Mouse (Mus musculus) T-helper 17 cell (primary cell): ENCODE results near the gene Dnaaf1.

Experiments used
- in situ Hi-C, 2 experiments: fragments of 300-600 bp; cut with MboI, MseI; formaldehyde crosslinking; loops; 1 replicate in 1 of 2; 2 replicates in 1 of 2; pipeline ENCODE4 v1.15.1; 2025; ENCODE audit warnings: high pct_unique_total_duplicates in 2 of 2

Dnaaf1 gene

DNA sequence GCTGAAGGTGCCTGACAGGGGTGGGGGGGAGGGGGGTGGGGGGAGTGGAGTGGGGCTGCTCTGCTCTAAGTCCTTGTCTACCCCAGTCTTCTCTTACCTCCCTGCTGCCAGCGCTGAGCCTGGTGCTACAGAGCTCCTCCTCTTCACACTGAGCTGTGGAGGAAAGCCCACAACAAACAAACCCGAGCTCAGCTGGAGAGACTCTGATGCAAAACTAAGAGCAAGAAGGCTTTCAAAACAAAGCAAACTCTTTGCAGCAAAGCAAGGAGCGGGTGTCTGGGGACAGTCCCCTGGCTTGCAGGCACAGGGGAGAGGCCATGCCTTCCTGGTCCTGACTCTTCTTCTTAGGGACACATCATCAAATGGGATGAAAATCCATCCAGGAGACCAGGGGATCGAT is 5.2 kb upstream of the Dnaaf1 start:
- in situ Hi-C loops, result loop anchor here in 1 of 2 experiments (25.0 kb wide), 1 partner anchor 992 kb away; no protein-coding TSS in a partner anchor

DNA sequence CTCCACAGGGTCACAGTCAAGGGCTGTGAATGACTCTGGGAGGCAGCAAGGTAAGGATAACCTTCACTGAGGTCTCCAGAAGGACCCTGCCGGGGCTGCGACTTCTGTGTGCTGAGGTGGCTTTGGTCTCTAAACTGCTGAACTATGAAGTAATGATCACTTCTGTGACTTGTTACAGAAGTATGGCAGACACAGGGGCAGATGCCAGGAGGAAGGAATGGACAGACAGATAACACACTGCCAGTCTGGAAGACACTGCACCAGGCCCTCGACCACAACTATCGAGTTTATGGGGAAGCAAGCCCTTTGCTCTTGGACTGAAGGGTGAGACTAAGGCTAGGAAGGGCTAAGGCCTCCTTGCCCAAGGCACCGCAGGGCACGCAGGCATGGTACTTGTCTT is 3.9 kb upstream of the Dnaaf1 start:
- in situ Hi-C loops, result loop anchor here in 1 of 2 experiments (25.0 kb wide), 1 partner anchor 991 kb away; no protein-coding TSS in a partner anchor

DNA sequence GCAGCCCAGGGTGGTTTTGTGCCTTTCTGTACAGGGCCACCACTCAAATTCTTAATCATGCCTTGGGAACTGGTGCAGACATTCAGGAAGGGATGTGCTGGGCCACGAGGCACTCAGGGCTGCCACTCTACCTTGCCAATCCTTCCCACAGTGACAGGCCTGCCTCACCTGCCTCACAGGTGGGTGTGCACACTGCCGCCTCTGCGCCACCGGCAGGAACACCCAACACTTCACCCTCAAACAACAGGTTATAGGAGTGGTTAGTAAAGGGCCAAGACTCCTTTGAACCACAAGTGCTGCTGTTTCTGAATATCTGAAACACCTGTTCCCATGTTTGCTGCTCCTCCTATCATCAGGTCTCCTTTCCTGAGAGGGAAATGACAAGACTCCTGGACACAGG is 2.6 kb upstream of the Dnaaf1 start:
- in situ Hi-C loops, result loop anchor here in 1 of 2 experiments (25.0 kb wide), 1 partner anchor 990 kb away; no protein-coding TSS in a partner anchor

DNA sequence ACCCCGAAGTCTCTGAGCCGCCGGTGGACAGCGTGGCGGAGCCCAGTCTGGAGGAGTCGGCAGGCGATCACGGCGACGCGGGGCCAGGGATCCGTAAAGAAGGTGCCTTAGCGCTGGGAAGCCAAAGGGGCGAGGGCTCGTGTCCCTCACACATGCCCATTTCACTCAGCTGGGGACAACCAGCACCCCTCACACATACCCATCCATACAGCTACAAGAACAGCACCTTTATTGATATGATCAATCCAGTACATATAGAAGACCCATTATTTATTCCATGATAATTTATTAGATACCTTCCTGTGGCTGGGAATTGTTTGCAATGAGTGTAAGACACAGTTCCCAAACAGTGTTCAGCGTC is 311 bp downstream of the Dnaaf1 start:
- in situ Hi-C loops, result no loop called here

DNA sequence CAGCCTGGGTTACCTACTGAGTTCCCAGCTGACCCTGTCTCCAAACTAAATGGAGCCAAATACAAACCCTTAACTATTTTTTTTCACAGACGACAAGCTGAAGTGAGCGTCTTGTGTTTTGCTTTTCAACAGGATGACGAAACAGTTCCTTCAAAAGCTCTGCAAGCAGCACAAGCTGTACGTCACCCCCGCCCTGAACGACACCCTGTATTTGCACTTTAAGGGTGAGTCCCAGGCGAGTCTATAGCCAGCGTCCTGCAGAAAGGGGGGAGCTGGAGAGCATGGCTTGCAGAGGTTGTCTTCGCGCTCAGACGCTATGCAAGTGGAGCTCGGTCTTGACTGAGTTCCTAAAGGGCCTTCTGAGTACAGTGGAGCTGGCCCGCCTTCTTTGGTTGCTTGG is 4.1 kb downstream of the Dnaaf1 start:
- in situ Hi-C loops, result no loop called here

DNA sequence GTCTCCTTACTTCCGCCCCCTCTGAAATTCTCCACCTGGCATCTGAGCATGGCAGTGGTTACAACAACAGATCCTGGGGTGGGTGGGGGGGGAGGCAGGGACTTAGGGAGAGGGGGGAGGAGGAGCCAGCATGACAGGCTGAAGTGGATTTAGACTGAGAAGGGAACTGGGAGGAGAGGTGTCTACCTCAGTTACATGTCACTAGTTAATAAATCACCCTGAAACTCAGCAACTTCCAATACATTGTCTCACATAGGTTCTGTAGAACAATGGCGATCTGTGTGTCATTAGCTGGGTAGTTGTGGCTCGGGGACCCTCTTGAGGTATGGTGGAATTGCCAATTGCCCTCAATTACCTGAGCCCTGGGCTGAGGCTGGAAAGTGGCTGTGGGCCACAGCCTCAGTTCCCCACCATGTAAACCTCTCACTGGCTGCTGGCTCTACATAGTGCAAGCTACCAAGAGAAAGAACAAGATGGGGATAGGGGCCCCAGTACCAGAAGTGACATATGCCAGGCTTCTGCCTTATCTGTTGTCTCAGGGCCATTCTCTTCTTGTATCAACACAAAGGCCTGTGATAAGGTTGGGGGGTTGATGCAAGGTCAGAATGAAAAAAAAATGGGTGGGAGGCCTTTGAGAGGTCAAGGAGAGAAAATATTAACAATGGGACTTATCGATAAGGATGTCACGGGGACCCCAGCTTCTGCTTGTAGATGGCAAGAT is 5.6 kb downstream of the Dnaaf1 start:
- in situ Hi-C loops, result no loop called here

DNA sequence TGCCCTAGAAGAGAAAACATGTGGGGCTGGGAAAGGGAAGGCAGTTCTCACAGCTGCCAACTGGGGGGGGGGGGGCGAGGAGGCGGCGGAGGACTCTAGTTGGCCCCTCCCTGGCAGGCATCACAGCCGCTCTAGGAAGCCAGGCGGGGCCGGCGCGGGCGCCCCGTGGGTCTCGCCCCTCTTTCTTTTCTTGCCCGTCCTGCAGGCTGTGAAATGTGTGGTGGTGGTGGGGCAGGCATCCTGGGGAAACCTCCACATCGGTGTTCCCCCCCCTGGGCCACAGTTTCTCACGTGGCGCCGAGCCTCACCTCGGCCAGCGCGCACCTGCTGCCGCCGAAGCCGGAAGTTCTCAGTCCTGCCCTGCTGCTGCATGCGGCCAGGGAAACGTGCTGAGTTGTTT is 10.9 kb downstream of the Dnaaf1 start:
- in situ Hi-C loops, result no loop called here

DNA sequence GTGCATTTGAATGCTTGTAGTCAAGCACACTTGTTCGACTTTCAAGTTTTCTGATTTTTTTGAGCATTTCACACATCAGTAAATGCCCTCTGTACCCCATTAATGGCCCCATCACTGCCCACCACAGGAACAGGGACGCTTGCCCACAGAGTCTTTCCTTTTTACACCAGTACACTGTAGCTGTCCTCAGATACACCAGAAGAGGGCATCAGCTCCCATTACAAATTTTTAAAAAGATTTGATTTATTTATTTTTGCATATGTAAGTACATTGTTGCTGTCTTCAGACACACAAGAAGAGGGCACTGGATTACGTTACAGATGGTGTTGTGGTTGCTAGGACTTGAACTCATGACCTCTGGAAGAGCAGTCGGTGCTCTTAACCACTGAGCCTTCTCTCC is 13.3 kb downstream of the Dnaaf1 start:
- in situ Hi-C loops, result no loop called here

DNA sequence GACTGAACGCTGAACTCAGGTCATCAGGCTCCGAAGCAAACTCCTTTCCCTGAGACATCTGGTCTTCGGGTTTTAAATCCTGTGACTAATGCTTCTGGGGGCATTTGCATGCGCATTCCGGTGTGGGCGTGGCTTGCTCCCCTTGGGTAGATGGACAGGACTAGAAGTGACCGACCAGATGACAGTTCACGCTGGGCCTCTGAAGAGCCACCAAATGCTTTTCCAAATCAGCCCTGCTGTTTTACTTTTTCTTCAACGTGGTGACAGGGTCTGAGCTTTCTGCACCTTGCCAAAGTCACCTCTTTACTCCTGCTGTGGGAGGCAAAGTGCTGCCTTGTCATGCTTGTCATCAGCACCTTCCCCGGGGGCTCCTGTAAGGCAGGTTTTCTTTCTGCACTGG is 13.8 kb downstream of the Dnaaf1 start:
- in situ Hi-C loops, result no loop called here

DNA sequence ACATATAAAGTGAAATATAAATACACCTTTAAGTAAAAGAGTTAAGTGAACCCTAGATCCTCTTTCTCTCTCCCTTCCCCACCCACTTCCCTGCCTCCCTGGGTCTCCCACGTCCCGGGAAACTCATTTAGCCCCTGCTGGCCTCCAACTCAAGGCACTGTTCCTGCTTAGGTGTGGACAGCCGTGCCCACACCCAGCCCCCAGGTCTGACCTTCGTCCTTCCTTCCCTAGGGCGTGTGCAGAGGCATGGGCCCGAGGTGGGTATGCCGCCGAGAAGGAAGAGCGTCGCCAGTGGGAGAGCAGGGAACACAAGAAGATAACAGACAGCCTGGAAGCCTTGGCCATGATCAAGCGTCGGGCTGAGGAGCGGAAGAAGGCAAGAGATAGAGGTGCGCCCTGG is 15.3 kb downstream of the Dnaaf1 start:
- in situ Hi-C loops, result no loop called here

DNA sequence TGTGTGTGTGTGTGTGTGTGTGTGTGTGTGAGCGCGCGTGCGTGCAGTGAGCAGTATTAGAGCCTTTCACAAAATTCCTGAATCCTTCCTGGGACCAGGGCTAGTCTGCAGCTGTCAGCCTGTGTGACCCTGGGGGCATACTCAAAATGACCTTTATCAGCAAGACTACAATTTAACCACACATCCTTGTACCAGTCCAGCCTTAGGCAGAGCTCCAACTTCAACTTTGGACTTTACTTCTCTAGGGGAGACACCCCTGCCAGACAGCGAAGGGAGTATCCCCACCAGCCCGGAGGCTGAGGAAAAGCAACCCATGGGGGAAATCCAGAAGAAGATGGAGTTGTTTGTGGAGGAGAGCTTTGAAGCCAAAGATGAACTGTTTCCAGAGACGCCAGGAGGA is 16.4 kb downstream of the Dnaaf1 start:
- in situ Hi-C loops, result no loop called here

DNA sequence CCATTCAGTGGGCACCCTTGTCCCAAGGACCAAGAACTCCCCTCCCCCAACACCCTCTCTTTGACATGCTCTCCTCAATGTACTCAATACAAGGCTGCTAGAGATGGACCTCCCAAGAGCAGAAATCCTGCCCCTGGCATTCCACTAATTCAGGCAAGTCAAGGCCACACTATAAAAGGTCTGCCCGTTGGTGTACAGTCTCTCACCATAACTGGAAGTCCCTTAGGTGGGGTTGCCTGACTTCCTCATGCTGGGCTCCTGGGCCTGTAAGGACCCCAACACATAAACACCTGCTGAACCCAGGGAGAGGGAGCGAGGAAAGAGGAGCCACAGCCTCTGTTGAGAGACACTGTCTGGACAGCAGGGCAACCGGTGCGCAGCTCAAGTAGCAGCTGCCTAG is 28.7 kb downstream of the Dnaaf1 start:
- in situ Hi-C loops, result loop anchor here in 1 of 2 experiments (5.0 kb wide), 1 partner anchor 156 kb away; the partner anchor contains the start of gene Necab2

DNA sequence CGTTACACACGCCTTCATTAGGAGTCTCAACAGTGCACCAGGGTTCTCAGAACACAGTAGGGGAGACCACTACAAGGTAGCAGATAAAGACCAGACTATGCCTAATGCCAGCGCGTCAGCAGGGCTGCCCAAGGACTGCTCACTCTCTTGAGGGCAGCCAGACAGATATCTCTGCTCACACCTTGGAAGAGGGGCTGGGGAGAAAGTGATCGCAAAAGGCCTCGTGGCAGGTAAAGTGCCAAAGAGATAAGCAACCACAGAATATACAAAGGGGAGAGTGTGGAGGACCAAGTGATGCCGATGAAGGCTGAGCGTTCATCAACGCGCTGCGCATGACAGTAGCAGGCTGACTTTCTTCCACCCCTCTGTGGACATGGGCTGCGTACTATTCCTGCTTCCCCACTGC is 29.4 kb downstream of the Dnaaf1 start:
- in situ Hi-C loops, result loop anchor here in 1 of 2 experiments (5.0 kb wide), 1 partner anchor 157 kb away; the partner anchor contains the start of gene Necab2

DNA sequence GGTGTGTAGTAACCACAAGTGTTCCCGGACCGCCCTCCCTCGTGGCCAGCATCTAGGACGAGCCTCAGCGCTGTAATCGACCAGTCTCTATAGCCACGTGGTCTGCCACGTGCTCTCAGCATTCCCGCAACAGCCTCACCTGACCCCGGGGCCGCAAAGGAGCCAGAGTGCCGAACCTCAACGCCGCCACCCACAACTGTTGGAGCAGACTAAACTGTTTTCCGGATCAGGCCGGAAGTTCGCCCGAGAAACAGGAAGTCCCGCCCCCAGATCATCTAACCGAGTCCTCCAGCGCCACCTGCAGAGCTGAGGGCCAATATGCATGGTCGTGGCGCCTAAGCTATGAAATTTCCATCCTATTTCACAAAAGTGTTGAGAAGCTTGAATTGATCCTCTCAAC is 30.0 kb downstream of the Dnaaf1 start, which contains the start of gene Taf1c:
Gene Taf1c, minus strand, starts transcription at position 227 of the 400 bp plus-strand sequence.
- in situ Hi-C loops, result loop anchor here in 1 of 2 experiments (5.0 kb wide), 1 partner anchor 158 kb away; the partner anchor contains the start of gene Necab2

DNA sequence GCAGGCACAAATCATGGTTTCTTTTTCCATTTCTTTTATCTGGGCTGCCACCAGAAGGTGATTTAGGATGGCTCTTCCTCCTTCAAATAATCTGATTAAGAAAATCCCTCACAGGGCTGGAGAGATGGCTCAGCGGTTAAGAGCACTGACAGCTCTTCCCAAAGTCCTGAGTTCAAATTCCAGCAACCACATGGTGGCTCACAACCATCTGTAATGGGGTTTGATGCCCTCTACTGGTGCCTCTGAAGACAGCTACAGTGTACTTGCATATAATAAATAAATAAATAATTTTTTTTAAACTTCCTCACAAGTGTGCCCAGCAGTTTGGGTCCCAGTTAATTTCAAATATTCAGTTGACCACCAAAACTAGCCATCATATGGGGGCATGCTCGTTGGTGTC is 31.2 kb downstream of the Dnaaf1 start:
- in situ Hi-C loops, result no loop called here

DNA sequence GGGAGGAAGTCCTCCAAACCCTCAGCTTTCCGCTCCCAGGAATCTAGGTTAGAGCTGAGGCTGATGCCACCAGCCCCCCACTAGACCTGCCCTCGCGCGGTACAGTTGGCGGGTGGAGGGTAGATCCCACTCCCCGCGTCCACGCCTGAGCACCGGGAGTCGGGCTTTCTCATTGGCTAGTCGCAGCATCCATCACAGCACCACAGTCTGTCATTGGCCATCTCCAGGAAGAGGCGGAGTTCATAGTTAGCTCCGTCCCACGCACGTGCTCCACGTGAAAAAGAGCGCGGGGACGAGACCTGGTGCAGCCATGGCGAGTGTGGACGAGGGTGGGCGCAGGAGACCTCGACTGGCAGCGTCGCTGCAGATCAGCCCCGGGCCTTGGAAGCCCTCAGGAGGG is 37.4 kb downstream of the Dnaaf1 start, which contains the start of gene Adad2:
Gene Adad2, plus strand, starts transcription at position 277 of the 400 bp plus-strand sequence.
- in situ Hi-C loops, result no loop called here

DNA sequence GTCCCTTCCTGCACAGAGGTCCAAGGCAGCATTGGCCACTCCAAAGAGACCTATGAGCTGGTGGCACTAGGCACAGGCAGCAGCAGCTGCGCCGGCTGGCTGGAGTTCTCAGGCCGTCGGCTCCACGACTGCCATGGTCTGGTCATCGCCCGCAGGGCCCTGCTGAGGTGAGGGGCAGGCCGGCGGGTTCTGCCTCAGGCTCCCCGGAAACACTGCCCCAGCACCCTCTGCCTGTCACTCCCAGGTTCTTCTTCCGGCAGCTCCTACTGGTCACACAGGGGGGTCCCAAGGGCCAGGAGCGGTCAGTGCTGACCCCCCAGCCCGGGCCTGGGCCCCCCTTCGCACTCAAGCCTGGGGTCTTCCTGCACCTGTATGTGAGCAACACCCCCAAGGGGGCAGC is 40.1 kb downstream of the Dnaaf1 start:
- in situ Hi-C loops, result no loop called here

DNA sequence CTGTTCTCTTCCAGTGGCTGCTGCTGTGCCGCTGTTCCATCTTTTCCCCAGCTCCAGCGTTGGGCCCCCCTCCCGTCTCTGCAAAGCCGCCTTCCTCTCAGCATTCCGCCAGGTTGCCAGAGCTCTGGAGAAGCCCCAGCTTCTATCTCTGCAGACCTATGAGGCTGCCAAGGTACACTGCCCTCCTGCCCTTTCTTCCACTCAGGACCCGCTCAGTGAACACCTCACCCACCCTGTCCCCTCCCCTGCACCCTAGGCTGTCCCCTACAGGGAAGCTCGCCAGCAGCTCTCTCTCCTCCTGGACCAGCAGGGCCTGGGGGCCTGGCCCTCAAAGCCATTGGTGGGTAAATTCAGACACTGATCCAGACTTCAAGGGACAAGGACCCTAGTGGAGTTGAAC is 41.3 kb downstream of the Dnaaf1 start:
- in situ Hi-C loops, result no loop called here

DNA sequence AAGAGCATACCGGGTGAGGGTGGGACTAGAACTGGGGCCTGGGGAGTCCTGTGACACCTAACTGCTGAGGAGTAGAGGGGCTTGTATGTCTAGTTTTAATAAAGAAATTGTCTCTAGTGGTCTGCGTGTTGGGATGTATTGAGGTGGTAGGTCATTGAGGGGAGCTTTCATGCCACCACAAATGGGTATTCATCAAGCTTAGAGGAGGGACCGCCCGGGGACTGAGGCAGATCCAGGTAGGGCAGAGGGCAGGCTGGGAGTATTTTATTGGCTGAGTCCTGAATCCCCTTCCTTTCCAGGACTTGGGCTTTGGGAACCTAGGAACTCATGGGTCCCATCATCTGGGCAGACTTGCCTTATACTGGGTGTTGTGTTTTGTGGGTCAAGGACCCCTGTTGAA is 41.8 kb downstream of the Dnaaf1 start:
- in situ Hi-C loops, result no loop called here

DNA sequence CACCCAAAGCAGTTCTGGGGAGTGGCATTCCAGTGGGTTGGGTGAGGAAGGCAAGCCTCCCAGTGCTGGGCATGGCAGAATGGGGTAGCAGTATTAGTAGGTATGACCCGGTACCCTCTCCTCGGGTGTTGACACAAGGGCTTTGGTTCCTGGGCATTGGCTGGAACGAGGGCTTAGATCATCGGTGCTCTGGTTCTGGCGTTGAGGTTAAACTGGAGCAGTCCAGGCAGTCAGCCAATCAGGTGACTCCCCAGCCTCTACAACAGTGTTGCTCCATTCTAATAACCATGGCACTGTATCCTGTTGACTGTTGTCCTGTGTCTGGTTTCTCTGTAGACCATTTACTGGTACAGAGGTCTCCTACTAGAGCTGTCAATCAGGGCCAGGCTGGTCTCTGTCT is 42.6 kb downstream of the Dnaaf1 start:
- in situ Hi-C loops, result no loop called here

DNA sequence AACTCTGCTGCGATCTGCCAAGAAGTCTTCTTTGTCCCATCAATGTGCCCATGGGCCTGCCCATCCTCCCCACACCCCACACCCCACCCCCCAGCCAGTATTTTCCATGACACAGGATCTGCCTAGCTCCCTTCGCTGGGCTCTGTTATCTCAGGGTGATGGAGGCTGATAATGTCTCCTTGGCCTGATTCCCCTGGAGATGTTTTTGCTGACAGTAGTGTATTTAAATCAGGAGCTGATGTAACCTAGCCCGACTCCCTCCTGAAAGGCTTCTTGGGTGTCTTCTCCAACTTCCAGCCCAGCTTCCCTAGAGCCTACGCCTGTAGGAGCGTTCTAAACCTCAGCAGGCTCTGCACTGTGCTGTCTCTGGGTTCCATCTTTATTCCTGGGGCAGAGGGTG is 43.9 kb downstream of the Dnaaf1 start:
- in situ Hi-C loops, result no loop called here

DNA sequence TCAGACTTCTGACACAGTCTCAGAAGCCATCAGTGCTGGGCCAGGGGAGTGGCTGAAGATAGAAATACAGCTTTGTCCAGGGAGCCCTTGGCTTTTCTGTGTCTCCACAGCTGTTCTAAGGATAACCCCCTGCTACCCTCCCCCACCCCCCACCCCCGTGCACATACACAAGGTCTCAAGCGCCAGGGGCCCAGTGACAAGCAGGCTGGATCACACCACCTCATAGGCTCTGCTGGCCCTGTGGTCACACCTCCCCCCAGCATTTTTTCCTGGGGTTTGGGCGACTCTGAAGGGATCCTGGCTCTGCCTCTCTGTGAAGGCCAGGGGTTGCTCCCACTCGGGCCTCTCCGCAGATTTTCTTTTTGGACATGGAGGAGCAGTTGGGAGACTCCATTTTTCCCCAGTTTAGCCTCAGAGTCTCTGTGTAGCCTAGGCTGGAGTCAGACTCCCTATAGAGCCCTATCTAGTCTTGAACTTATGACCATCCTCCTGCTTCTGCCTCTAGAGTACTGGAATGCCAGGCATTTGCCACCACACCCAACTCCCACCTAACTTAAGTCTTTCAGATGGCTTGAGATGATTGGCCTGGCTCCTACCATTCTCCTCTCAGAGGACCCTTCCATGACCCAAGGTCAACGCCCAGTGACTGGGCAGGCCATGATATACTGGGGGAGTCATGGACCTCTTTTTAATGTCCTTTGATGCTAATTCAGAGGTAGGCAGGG is 45.2 kb downstream of the Dnaaf1 start:
- in situ Hi-C loops, result loop anchor here in 1 of 2 experiments (5.0 kb wide), 1 partner anchor 47 kb away; the partner anchor contains the start of gene Wfdc1
